Mouse (Mus musculus) embryo, embryonic 11.5 days (tissue): ENCODE data around the gene Axin2.

Experiments
- DNase-seq: peaks from one replicate; pipeline ENCODE4 v3.0.0-alpha.2; 2012; ENCODE audit warnings: low read depth, low spot score

The Axin2 gene

DNA sequence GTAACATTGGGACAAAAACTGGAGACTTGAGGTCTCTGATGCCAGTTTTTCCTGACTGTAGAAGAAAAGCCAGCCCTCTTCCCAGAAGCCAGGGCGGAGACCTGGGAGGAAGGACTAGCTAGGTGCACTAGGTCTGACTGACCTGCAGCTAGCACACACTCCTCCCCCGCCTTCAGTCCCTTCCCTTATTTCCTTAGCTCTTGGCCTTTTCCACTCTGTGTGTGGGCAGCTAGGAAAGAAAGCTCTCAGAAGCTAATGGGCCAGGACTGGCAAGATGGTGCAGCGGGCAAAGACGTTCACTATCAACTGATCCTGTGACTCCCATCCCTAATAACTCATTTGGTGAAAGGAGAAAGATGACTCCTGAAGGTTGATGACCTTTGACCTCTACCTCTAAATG is 17.8 kb upstream of the Axin2 start:
- no peak for DNase-seq

- no peak for DNase-seq
Measured at GRCm38 (mm10) chr11:108906590-108907254, 13.4 kb upstream of the Axin2 start.

GRCm38 (mm10) chr11:108909396-108910195 is 10.6 kb upstream of the Axin2 start:
- no peak for DNase-seq

DNA sequence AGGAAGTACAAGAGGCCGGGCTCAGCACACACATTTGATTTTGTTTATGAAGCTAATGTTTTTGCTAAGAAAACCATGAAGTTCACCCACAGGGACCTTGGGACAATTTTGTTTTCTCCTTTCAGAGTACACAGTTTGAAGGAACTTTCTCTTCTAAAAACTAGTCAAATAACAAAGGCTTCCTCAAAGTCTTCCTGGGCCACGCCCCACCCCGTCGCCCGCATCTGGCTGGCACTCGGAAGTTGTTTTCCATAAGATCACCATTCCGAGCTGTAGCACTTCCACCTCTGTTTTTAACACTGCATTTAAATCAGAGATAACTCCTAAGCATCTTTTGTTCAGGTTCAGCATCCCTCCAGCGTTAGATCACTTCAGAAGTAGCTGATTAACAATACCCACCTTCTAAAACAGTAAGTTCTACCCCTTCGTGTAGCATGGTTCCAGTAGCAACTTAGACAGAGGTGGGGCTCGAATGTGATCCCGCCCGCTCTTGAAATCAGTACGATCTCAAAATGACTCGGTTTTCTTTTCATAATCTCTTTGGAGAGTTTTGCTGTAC is 9.7 kb upstream of the Axin2 start:
- no peak for DNase-seq

- no peak for DNase-seq
Measured at GRCm38 (mm10) chr11:108910903-108911302, 9.2 kb upstream of the Axin2 start.

DNA sequence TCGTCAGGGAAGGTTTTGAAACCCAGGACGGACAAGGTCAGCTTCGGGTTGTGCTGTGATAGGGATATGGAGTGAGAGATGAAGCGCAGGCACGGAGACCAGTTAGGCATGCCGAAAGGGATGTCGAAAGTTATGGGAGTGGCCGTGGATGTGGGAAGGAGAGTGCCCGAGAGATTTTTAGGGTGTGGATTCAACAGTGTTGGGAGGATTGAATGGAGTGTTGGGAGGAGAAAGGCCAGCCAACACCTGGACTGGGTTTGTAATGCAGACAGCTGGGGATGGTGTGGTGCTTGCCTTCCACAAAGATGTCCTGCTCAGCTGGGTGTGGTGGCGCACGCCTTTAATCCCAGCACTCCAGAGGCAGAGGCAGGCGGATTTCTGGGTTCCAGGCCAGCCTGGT is 8.0 kb upstream of the Axin2 start:
- no peak for DNase-seq

DNA sequence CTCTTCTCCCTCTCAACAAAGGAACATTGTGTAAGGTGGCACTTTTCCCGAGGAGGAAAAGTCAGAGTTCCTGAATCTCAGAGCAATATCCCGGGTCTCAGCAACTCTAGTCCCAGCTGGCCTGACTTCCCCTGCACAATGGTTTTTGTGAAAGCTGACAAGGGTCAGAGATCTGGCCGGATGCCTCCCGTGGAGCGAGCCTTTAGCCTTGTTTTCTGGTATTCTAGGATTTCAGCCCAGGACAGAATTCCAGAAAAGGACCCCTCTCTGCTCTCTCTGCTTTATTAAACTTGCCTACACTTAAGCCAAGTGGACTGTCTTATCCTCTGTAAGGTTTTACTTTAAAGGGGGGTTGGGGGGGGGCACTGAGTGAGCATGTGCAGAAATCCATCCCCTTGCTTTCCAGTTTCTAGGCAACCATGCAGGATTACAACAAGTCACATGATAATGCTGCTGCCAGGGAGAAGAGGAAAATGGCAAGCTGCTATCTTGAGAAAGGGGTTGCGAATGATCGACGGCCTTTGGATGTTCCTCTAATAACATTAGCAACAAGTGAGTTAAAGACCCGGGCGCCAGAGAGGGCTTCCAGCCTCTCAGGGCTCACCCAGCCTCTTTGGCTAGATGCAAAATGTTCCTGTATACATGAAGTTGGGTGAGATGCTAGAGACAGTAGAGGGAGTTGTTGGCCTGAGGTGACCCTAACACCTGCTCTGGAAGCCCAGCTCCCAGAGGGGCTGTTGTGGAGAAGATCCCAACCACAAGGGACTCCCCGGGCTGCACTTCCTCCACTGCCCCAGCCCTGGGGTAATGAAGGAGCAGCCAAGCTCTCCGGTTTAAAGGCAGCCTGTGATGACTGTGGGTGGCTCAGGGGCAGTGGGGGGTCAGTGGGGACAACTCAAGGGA is 2.5 kb upstream of the Axin2 start:
- no peak for DNase-seq

DNA sequence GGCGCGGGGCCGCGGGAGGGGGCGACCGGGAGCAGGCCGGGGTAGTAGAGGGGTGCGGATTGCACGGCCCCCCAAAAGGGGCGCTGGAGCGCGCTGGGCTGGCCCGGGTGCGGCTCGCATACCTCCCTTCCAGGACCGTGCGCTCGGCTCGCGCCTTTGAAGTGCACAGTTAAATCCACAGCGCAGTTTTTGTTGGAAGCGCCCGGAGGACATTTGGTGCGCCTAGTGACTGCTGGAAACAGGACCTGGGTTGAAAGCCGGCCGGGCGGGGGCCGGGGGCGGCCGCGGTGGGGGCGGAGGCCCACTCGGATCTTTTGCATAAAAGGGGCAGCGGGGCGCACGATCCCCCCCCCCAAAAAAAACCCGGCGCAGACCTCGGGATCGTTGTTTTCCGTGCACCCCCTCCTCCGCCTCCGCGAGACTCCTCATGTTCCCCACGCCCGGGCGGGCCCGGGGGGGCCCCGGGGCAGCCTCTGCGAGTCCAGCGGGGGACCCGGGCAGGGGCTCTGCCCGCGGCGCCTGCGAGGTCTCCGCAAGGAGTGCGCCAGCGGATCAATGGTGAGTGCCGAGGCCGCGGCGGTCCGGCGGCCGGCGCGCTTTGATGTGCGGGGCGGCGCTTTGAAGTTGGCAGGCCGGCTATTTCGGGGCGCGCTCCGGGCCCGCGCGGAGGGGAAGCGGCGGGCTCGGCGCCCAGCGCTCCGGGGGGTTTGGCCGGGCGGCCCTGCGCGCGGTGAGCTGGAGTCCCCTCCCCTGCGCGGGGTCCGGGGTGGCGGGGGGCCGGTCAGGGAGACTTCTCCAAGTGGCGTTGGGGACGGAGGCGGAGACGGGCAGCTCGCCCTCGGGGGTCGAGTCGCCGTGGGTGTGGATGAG is 722 bp downstream of the Axin2 start:
- peak; percentile 80 for DNase-seq

- DNase-seq = no peak
Measured at GRCm38 (mm10) chr11:108921506-108922455, 1.6 kb downstream of the Axin2 start.

DNA sequence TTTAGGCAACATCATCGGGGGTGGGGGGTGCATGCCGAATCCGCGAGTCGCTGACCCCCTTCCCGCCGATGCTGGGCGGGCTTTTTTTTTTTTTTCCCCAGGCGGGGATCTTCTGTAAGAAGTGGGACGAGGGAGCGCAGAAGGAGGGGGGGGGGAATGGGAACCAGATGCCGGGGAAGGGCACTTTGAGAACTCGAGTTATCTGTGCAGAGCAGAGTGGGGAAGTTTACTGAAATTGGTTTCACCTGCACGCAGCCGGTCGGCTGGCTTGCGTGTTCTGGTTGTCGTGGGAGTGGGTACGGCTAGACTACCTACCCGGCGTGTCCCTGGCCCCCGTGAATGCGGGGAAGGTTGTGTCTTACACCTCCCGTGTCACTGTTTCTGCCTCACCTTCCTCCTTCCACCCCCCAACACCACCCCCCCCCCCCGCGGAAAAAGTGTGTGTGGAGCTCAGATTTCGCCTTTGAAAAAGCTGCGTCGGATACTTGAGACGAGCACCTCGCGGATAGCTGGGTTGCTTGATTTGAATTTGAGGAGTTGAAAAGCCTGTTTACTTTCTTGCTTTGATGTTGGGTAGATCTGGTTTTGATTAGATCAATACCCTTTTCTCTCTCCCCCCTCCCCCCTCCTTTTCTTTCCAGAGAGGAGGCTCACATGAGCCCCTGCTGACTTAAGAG is 2.5 kb downstream of the Axin2 start:
- peak; percentile 62 for DNase-seq

- no peak for DNase-seq
Measured at GRCm38 (mm10) chr11:108923188-108923575, 3.0 kb downstream of the Axin2 start.

GRCm38 (mm10) chr11:108923781-108924180 is 3.6 kb downstream of the Axin2 start:
- DNase-seq = no peak

- no peak for DNase-seq
Measured at GRCm38 (mm10) chr11:108924346-108924745, 4.2 kb downstream of the Axin2 start.

DNA sequence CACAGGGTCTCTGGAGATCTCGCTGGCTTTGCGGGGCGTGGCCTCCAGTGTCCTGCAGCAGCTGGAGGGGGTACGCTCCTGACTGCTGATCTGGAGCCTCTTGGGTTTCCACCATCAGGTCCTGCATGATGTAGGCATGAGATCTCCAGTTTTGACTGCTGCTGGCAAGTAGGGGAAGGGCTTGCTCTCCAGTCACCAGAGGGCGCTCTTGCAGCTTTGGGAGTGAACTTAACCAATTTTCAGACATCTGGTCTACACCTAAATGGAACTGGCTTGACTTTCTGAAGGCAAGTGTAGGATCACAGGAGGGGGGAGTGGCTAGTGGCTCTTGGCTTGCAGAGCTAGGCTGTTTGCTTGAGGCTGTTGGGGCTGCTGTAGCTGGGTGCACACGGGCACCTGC is 5.1 kb downstream of the Axin2 start:
- peak; percentile 87 for DNase-seq

DNA sequence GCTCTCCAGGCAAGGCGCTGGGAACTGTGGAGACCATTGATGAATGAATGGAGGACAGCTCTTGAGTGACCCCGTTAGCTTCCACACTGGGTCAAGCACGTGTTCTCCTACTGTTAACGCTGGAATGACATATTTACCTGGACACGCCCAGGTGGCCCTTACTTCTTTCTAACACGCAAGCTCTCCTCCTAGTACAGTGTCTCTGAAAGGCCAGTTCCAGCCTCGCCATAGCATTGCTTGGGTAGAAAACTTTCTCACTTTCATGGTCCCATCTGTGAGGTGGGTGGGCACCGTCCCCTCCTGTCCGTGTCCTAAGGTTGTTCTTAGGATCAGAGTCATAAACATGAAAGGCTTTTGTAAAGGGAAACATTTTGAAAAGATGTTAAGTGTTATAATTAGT is 5.7 kb downstream of the Axin2 start:
- DNase-seq = no peak

- DNase-seq = no peak
Measured at GRCm38 (mm10) chr11:108926345-108927092, 6.4 kb downstream of the Axin2 start.

GRCm38 (mm10) chr11:108927093-108927444 is 6.9 kb downstream of the Axin2 start:
- DNase-seq = no peak

- DNase-seq = no peak
Measured at GRCm38 (mm10) chr11:108928096-108928495, 7.9 kb downstream of the Axin2 start.

GRCm38 (mm10) chr11:108928752-108929151 is 8.6 kb downstream of the Axin2 start:
- no peak for DNase-seq
